Mouse (Mus musculus) kidney, adult 2 months (tissue): ENCODE data around the gene Atrnl1.

Source experiments
- CTCF ChIP-seq: fragments of 200-500 bp; conservative IDR thresholded peaks from 2 replicates; pipeline ENCODE4 v1.5.1; 2011; ENCODE audit warnings: low read depth, mild to moderate bottlenecking, control low read depth, low read length, moderate library complexity, mixed read lengths; ENCODE audit not compliant: insufficient read depth, insufficient read length
- POLR2A ChIP-seq: fragments of 200-500 bp; IDR thresholded peaks from one replicate; pipeline ENCODE4 v1.6.1; 2011; ENCODE audit warnings: low read depth, low read length, control low read depth

GRCm38 (mm10) chr19:58161569-58161968 is 550.7 kb downstream of the Atrnl1 start:
- TF ChIP-seq CTCF: no peak
- no peak for TF ChIP-seq POLR2A
